Mouse (Mus musculus): ENCODE results near the gene Rfx1. TPM values are rescaled to one million over a fixed set of nuclear protein-coding genes. Genes with fewer than 3 reads are reported as not detected.

Rfx1 gene
- polyA plus RNA-seq, 1 experiment, result 3.9 TPM

GRCm38 (mm10) chr8:84067047-84067573 is 476 bp downstream of the Rfx1 start:
- no peaks in the 10 kb centered on the region for H3K27me3 ChIP-seq (ENCODE audit: control insufficient read depth)
- H3K36me3 ChIP-seq (ENCODE audit: control insufficient read depth), result peaks cover 4% of the 10 kb centered on the region; the same call in 1 of the 2 replicates
- peak overlapping the region; percentile 91 for H3K4me3 ChIP-seq (replicated peaks)
- no peaks in the 10 kb centered on the region for H3K9me3 ChIP-seq (ENCODE audit: control insufficient read depth, low read length)
- TF ChIP-seq GATA1 (IDR thresholded peaks at IDR 0.05; ENCODE audit: low read length) (no peak), TAL1 (IDR thresholded peaks at IDR 0.05; ENCODE audit: low read length) (no peak)
- peaks cover 55% of the 10 kb centered on the region for H3K4me1 ChIP-seq (ENCODE audit: control insufficient read depth)

DNA sequence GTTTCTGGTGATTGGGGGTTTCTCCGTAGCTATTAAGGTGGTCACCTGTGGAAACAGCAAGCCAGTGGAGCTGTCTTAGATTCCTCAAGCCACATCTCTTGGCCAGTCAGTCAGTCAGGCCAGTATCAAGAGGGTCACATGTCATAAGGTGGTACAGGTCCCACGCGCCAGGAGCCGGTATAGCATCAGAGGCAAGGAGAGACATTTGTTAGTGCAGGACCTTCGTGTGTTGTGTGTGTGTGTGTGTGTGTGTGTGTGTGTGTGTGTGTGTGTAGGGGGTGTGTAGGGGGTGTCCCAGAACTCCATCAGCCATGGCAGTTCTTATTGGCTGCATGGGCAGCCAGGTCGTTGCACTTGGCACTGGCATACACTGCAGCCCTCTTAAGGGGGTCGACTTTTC is 1.3 kb downstream of the Rfx1 start:
- Histone ChIP-seq H3K36me3 (ENCODE audit: control insufficient read depth) (peaks cover 4% of the 10 kb centered on the region; the same call in 1 of the 2 replicates), H3K27me3 (ENCODE audit: control insufficient read depth) (no peaks in the 10 kb centered on the region), H3K4me3 (replicated peaks) (peak overlapping the region; percentile 91), H3K4me1 (ENCODE audit: control insufficient read depth) (peaks cover 55% of the 10 kb centered on the region), H3K9me3 (ENCODE audit: control insufficient read depth, low read length) (no peaks in the 10 kb centered on the region)
- TF ChIP-seq GATA1 (IDR thresholded peaks at IDR 0.05; ENCODE audit: low read length) (no peak), TAL1 (IDR thresholded peaks at IDR 0.05; ENCODE audit: low read length) (no peak)

- H3K4me1 ChIP-seq (ENCODE audit: control insufficient read depth), result peaks cover 55% of the 10 kb centered on the region
- H3K27me3 ChIP-seq (ENCODE audit: control insufficient read depth), result no peaks in the 10 kb centered on the region
- TF ChIP-seq GATA1 (IDR thresholded peaks at IDR 0.05; ENCODE audit: low read length) (no peak), TAL1 (IDR thresholded peaks at IDR 0.05; ENCODE audit: low read length) (no peak)
- H3K36me3 ChIP-seq (ENCODE audit: control insufficient read depth), result peaks cover 4% of the 10 kb centered on the region; the same call in 1 of the 2 replicates
- H3K4me3 ChIP-seq (replicated peaks), result peak overlapping the region; percentile 91
- H3K9me3 ChIP-seq (ENCODE audit: control insufficient read depth, low read length), result no peaks in the 10 kb centered on the region
Measured at GRCm38 (mm10) chr8:84068316-84069035, 1.8 kb downstream of the Rfx1 start.

DNA sequence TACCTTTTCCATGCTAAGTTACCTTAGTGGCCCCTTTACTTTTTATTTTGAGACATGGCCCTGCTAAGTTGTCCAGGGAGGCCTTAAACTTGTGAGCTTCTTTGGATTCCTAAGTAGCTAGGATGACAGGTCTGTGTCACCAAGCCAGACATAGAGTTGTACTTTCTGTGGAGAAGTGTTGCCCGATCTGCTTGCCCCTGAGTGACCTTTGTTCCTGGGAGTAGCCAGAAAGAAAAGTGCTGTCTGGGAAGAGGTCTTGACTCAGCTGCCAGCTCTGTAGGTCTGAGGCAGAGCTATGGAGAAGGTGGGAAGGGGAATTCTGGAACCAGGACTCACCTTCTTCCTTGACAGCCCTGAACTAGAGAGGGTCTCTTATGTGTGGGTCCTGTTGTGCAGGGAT is 2.5 kb downstream of the Rfx1 start:
- no peaks in the 10 kb centered on the region for H3K27me3 ChIP-seq (ENCODE audit: control insufficient read depth)
- H3K36me3 ChIP-seq (ENCODE audit: control insufficient read depth), result peaks cover 8% of the 10 kb centered on the region
- no peaks in the 10 kb centered on the region for H3K9me3 ChIP-seq (ENCODE audit: control insufficient read depth, low read length)
- H3K4me3 ChIP-seq (replicated peaks), result no peak overlapping the region
- H3K4me1 ChIP-seq (ENCODE audit: control insufficient read depth), result peaks cover 53% of the 10 kb centered on the region
- TF ChIP-seq TAL1 (IDR thresholded peaks at IDR 0.05; ENCODE audit: low read length) (no peak), GATA1 (IDR thresholded peaks at IDR 0.05; ENCODE audit: low read length) (no peak)

GRCm38 (mm10) chr8:84069750-84070149 is 3.1 kb downstream of the Rfx1 start:
- Histone ChIP-seq H3K4me3 (replicated peaks) (no peak overlapping the region), H3K9me3 (ENCODE audit: control insufficient read depth, low read length) (no peaks in the 10 kb centered on the region), H3K36me3 (ENCODE audit: control insufficient read depth) (peaks cover 12% of the 10 kb centered on the region), H3K27me3 (ENCODE audit: control insufficient read depth) (no peaks in the 10 kb centered on the region), H3K4me1 (ENCODE audit: control insufficient read depth) (peaks cover 53% of the 10 kb centered on the region)
- TF ChIP-seq TAL1 (IDR thresholded peaks at IDR 0.05; ENCODE audit: low read length) (no peak), GATA1 (IDR thresholded peaks at IDR 0.05; ENCODE audit: low read length) (no peak)

- TF ChIP-seq GATA1 (IDR thresholded peaks at IDR 0.05; ENCODE audit: low read length) (no peak), TAL1 (IDR thresholded peaks at IDR 0.05; ENCODE audit: low read length) (no peak)
- Histone ChIP-seq H3K9me3 (ENCODE audit: control insufficient read depth, low read length) (no peaks in the 10 kb centered on the region), H3K36me3 (ENCODE audit: control insufficient read depth) (peaks cover 16% of the 10 kb centered on the region), H3K4me3 (replicated peaks) (no peak overlapping the region), H3K27me3 (ENCODE audit: control insufficient read depth) (no peaks in the 10 kb centered on the region), H3K4me1 (ENCODE audit: control insufficient read depth) (peaks cover 50% of the 10 kb centered on the region)
Measured at GRCm38 (mm10) chr8:84070241-84070640, 3.6 kb downstream of the Rfx1 start.

GRCm38 (mm10) chr8:84070667-84071066 is 4.0 kb downstream of the Rfx1 start:
- peaks cover 21% of the 10 kb centered on the region for H3K36me3 ChIP-seq (ENCODE audit: control insufficient read depth)
- H3K4me1 ChIP-seq (ENCODE audit: control insufficient read depth), result peaks cover 46% of the 10 kb centered on the region

DNA sequence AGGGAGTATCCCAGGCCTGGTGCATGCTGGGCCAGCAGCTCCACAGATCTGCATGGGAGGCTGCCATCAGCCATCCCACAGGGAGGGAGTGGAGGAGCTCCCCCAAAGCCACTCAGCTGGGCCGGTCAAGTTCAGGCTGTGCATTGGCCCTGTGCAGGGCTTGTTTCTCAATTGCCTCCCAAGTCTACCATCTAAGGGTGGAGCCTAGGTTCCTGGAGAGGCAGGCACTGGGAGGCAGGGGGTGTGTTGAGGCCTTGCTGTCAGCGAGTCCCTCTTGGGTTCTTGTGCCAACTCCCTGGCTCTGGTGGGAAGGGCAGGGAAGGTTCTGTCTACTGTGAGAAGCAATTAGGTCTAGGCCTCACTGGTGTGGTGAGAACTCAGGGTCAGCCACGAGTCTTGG is 5.3 kb downstream of the Rfx1 start:
- Histone ChIP-seq H3K27me3 (ENCODE audit: control insufficient read depth) (no peaks in the 10 kb centered on the region), H3K4me3 (replicated peaks) (no peak overlapping the region), H3K36me3 (ENCODE audit: control insufficient read depth) (peaks cover 30% of the 10 kb centered on the region), H3K9me3 (ENCODE audit: control insufficient read depth, low read length) (no peaks in the 10 kb centered on the region), H3K4me1 (ENCODE audit: control insufficient read depth) (peaks cover 43% of the 10 kb centered on the region)
- TF ChIP-seq GATA1 (IDR thresholded peaks at IDR 0.05; ENCODE audit: low read length) (no peak), TAL1 (IDR thresholded peaks at IDR 0.05; ENCODE audit: low read length) (no peak)

More at GRCm38 (mm10) chr8:84070667-84071066, 4.0 kb downstream of the Rfx1 start:
- TF ChIP-seq TAL1 (IDR thresholded peaks at IDR 0.05; ENCODE audit: low read length) (no peak), GATA1 (IDR thresholded peaks at IDR 0.05; ENCODE audit: low read length) (no peak)
- no peaks in the 10 kb centered on the region for H3K9me3 ChIP-seq (ENCODE audit: control insufficient read depth, low read length)
- no peaks in the 10 kb centered on the region for H3K27me3 ChIP-seq (ENCODE audit: control insufficient read depth)
- no peak overlapping the region for H3K4me3 ChIP-seq (replicated peaks)

DNA sequence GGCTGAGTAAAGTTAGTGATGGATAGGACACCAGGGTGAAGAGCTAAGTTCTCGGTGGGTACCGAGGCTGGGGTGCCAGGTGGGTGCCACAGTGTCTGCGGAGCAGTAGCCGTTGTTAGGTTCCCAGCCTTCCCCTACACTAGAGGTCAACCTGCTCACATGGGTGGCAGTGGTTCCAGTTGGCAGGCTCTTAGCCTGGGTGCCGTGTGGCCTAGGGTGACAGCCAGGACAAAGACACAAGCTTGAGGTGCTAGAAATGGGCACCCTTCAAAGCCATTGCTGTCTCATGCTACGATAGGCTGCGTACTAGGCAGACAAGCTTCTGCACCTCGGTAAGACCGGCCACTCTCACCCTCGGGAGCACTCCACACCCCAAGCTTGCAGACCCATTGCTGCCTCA is 5.7 kb downstream of the Rfx1 start:
- peaks cover 42% of the 10 kb centered on the region for H3K4me1 ChIP-seq (ENCODE audit: control insufficient read depth)
- H3K9me3 ChIP-seq (ENCODE audit: control insufficient read depth, low read length), result no peaks in the 10 kb centered on the region

More for the DNA sequence above, 5.7 kb downstream of the Rfx1 start:
- peaks cover 33% of the 10 kb centered on the region for H3K36me3 ChIP-seq (ENCODE audit: control insufficient read depth)
- TF ChIP-seq GATA1 (IDR thresholded peaks at IDR 0.05; ENCODE audit: low read length), result no peak
- TF ChIP-seq TAL1 (IDR thresholded peaks at IDR 0.05; ENCODE audit: low read length), result no peak
- H3K27me3 ChIP-seq (ENCODE audit: control insufficient read depth), result no peaks in the 10 kb centered on the region
- H3K4me3 ChIP-seq (replicated peaks), result no peak overlapping the region

All from erythroblast, embryonic 14.5 days (primary cell).